Mouse (Mus musculus) stomach, postnatal 0 days (tissue): ENCODE data around the gene Msi2. TPM values are rescaled to one million over a fixed set of nuclear protein-coding genes. Genes with fewer than 3 reads are reported as not detected.

Experiments used
- ATAC-seq: fragments of 200-750 bp; cut with Nextera tagmentation; 2 replicates; pipeline ENCODE4 v1.8.0; 2017; ENCODE audit not compliant: low FRiP score, low TSS enrichment
- DNase-seq: peaks from one replicate; pipeline ENCODE4 v3.0.0-alpha.2; 2016; ENCODE audit warnings: low spot score
- H3K27ac ChIP-seq: fragments of 300-500 bp; sonication (generic); replicated peaks from 2 replicates; pipeline ENCODE4 v1.5.1; 2014; ENCODE audit warnings: mild to moderate bottlenecking, control low read depth
- H3K27me3 ChIP-seq: fragments of 300-500 bp; sonication (generic); 2 replicates; pipeline ENCODE4 v1.6.1; 2014; ENCODE audit warnings: low read length; ENCODE audit not compliant: control insufficient read depth, insufficient read depth
- H3K36me3 ChIP-seq: fragments of 300-500 bp; sonication (generic); 2 replicates; pipeline ENCODE4 v1.6.1; 2014; ENCODE audit warnings: low read length, mixed read lengths; ENCODE audit not compliant: control insufficient read depth, insufficient read depth
- H3K4me1 ChIP-seq: fragments of 300-500 bp; sonication (generic); replicated peaks from 2 replicates; pipeline ENCODE4 v1.6.1; 2014; ENCODE audit warnings: antibody characterized with exemption; ENCODE audit not compliant: control insufficient read depth, insufficient read depth
- H3K4me2 ChIP-seq: fragments of 300-500 bp; sonication (generic); replicated peaks from 2 replicates; pipeline ENCODE4 v1.6.1; 2014; ENCODE audit warnings: low read depth, mild to moderate bottlenecking, control low read depth, moderate library complexity
- H3K4me3 ChIP-seq: fragments of 300-500 bp; sonication (generic); 2 replicates; pipeline ENCODE4 v1.5.1; 2014; ENCODE audit warnings: low read depth, low read length, control low read depth
- H3K9ac ChIP-seq: fragments of 300-500 bp; sonication (generic); 2 replicates; pipeline ENCODE4 v1.6.1; 2014; ENCODE audit warnings: mild to moderate bottlenecking, low read length, control low read depth, mixed read lengths
- H3K9me3 ChIP-seq: fragments of 300-500 bp; sonication (generic); 2 replicates; pipeline ENCODE4 v1.6.1; 2016; ENCODE audit warnings: low read length; ENCODE audit not compliant: control insufficient read depth
- CTCF ChIP-seq: IDR thresholded peaks from 2 replicates; pipeline ENCODE4 v1.5.1; 2016; ENCODE audit warnings: antibody characterized with exemption, low read depth, mild to moderate bottlenecking, moderate library complexity
- EP300 ChIP-seq: optimal IDR thresholded peaks from 2 replicates; pipeline ENCODE3; 2016; ENCODE audit warnings: antibody characterized with exemption
- WGBS: fragments of 180-500 bp; shearing (Covaris S2); extraction: QIAGEN DNeasy Blood & Tissue Kit; methylation state at CpG from one replicate; pipeline ENCODE4 v1.1.7; 2014; 5-methylcytosine and 5-hydroxymethylcytosine counted together
- polyA plus RNA-seq: library from polyadenylated mRNA; unstranded; fragments of >200 nt; fragmentation: Nextera tagmentation; extraction: Ambion mirVana; gene quantifications from 2 replicates; pipeline ENCODE4 v1.2.1, GENCODE M21; 2015

Msi2 gene
- polyA plus RNA-seq, 1 experiment from 2014 or later, result 6.7 TPM

DNA sequence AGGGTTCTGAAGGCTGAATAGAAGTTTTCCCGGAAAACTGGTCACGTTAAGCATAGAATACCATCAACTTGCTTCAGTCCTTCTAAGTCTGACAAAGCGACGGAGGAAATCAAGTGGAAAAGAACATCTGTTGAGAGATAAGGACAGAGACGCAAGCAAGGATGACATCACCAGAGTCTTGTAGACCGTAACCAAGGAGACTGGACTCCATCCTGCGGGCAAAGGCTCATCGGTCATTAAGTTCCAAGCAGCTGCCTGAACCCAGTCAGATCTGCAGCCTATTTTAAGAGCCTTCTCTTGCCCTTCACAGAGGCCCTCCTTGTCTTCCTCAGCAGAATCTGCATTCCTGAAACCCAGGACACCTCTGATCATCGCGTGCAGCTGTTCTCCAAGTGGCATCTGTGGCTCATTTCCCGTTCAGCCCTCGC is 113.2 kb downstream of the Msi2 start:
- H3K27ac ChIP-seq, result no peak overlapping the region
- H3K9ac ChIP-seq, result no peak overlapping the region
- H3K27me3 ChIP-seq, result no peaks in the 10 kb centered on the region
- no peaks in the 10 kb centered on the region for H3K9me3 ChIP-seq
- no peaks in the 10 kb centered on the region for H3K4me1 ChIP-seq
- no peak overlapping the region for H3K4me2 ChIP-seq
- H3K4me3 ChIP-seq, result no peak overlapping the region
- DNase-seq, result no peak
- TF ChIP-seq EP300 (no peak), CTCF (no peak)
- ATAC-seq, result no peak
- no peaks in the 10 kb centered on the region for H3K36me3 ChIP-seq
- WGBS, result 78% methylated on average over 12 of the region's 12 CpGs

- no peak for DNase-seq
- Histone ChIP-seq H3K4me2 (no peak overlapping the region), H3K4me3 (no peak overlapping the region), H3K36me3 (no peaks in the 10 kb centered on the region), H3K27ac (no peak overlapping the region), H3K27me3 (no peaks in the 10 kb centered on the region), H3K4me1 (no peaks in the 10 kb centered on the region), H3K9ac (no peak overlapping the region), H3K9me3 (no peaks in the 10 kb centered on the region)
- WGBS, result 48% methylated on average over 2 of the region's 2 CpGs
- no peak for TF ChIP-seq CTCF
- TF ChIP-seq EP300, result no peak
- no peak for ATAC-seq
Observed at GRCm38 (mm10) chr11:88604635-88605034, 113.7 kb downstream of the Msi2 start.

DNA sequence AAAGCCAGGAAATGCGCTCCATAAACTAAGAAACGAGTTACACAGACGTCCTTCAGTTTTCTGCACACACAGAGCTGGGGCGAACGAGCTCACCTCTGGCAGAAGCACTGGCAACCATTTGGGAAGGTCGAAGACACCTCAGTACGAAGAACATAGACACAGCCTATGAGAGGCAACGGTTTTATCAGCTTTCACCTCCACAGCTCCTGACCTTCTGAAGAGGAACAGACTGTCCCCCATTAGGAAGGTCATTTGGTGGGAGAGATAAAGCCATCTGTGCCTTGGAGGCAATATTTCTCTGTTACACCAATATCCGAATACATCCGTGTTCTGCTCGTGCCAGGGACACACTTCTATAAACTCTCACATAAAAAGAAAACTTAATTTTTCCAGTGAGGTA is 114.9 kb downstream of the Msi2 start:
- TF ChIP-seq CTCF, result no peak
- TF ChIP-seq EP300, result no peak
- Histone ChIP-seq H3K4me3 (no peak overlapping the region), H3K36me3 (no peaks in the 10 kb centered on the region), H3K9ac (no peak overlapping the region), H3K27me3 (no peaks in the 10 kb centered on the region), H3K27ac (no peak overlapping the region), H3K4me1 (no peaks in the 10 kb centered on the region; the same call in 1 of the 2 replicates), H3K9me3 (no peaks in the 10 kb centered on the region), H3K4me2 (no peak overlapping the region)
- 81% methylated on average over 11 of the region's 11 CpGs for WGBS
- DNase-seq, result no peak
- no peak for ATAC-seq

DNA sequence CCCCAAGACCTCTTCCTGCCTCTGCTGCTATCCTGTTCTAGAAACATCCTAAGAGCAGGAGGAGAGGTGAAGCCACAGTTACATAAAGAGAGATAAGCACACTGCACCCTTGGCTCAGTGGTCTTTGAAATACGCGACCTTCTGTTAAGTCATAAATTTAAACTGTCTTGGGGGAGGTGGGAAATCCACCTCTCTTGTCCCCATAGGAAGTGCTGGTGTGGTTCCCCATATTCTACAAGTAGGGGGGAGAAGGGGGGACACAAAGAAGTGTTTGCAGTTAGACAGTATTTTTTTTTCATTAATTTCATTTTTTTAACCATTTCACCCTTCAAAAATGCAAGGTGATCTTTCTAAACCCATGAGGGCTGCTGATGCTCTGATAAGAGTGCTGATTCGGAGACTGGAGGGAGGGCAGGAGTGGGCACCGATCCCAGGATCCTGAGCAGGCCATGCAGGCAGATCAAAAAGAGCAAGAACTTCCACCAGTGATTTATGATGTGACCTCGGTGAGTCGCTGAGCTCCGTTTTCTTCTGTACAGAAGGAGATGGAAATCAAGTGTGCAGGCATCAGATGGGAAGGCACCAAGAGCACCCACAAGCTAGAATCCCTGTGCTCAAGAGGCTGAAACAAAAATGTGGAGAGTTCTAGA is 115.7 kb downstream of the Msi2 start:
- TF ChIP-seq CTCF (no peak), EP300 (no peak)
- H3K27ac ChIP-seq, result no peak overlapping the region
- H3K4me3 ChIP-seq, result no peak overlapping the region
- ATAC-seq (no peak), DNase-seq (no peak)
- H3K4me2 ChIP-seq, result no peak overlapping the region
- H3K9ac ChIP-seq, result no peak overlapping the region
- no peaks in the 10 kb centered on the region for H3K9me3 ChIP-seq
- no peaks in the 10 kb centered on the region; the same call in 1 of the 2 replicates for H3K4me1 ChIP-seq
- H3K36me3 ChIP-seq, result no peaks in the 10 kb centered on the region
- WGBS, result 58% methylated on average over 7 of the region's 7 CpGs
- H3K27me3 ChIP-seq, result no peaks in the 10 kb centered on the region

DNA sequence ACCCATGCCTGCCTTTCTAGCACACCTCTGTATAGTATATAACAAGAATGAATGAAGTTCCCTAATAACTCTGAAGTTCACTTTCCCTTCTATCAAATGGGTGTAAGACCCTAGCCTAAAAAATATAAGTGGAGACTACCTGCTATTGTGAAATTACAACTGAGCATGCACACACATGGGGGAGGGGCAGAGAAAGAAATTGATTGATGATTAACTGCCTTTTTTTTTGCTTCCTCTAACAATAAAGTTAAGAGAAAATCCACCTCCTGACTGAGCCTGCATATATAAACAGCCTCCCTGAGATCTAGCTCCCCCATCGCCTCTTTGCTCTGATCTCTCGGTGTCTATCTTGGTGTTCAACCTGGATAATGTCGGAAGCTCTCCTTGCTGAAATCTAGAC is 118.1 kb downstream of the Msi2 start:
- H3K27ac ChIP-seq, result no peak overlapping the region
- ATAC-seq (no peak), DNase-seq (no peak)
- WGBS, result 93% methylated on average over 3 of the region's 3 CpGs
- H3K9me3 ChIP-seq, result no peaks in the 10 kb centered on the region
- no peak overlapping the region for H3K9ac ChIP-seq
- H3K27me3 ChIP-seq, result no peaks in the 10 kb centered on the region
- no peak for TF ChIP-seq EP300
- no peak for TF ChIP-seq CTCF
- no peaks in the 10 kb centered on the region; the same call in 1 of the 2 replicates for H3K4me1 ChIP-seq
- no peak overlapping the region for H3K4me2 ChIP-seq
- no peak overlapping the region for H3K4me3 ChIP-seq
- no peaks in the 10 kb centered on the region for H3K36me3 ChIP-seq

DNA sequence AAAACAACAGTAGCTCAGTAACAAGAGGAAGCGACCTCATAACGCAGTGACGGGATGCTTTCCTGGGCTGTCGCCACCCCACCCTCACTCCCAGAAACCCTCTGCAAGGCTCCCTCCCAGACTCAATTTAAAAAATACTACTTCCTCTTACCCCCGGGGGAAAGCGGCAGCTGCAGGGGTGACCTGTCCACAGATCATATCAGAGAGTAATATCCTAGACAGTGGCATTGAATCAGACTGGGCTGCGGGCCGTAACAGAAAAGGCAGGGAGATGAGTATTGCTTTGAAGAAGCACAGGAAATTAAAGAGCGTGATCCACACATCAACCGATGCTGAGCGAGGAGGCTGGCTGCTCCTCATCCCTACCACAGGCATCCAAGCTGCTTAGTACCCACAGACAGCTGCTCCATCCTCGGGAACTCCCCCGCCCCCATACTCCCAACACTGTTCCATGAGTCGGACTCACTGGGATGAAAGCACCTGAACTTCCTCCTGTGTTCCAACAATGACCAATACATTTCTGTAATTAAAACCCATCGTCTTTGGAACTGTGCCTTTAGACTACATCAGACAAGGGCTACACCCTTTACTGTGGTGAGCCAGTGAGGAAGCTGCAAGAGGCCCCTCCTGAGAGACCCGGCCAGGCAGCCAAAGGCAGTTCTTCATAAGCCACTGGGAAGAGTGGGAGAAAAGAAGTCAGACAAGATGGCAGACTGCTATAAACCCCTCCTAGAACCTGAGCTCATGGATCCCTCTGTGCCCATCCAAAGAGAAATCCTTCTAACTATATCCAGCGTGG is 118.8 kb downstream of the Msi2 start:
- Histone ChIP-seq H3K36me3 (no peaks in the 10 kb centered on the region), H3K27me3 (no peaks in the 10 kb centered on the region), H3K4me1 (no peaks in the 10 kb centered on the region; the same call in 1 of the 2 replicates), H3K9ac (no peak overlapping the region), H3K4me2 (no peak overlapping the region), H3K9me3 (no peaks in the 10 kb centered on the region), H3K27ac (no peak overlapping the region), H3K4me3 (no peak overlapping the region)
- 67% methylated on average over 17 of the region's 17 CpGs for WGBS
- DNase-seq, result no peak
- no peak for TF ChIP-seq EP300
- no peak for TF ChIP-seq CTCF
- peak; percentile 39; the same call in 1 of the 2 replicates for ATAC-seq
